Mouse (Mus musculus) CH12.LX (cell line): ENCODE data around the gene Rab40c.

Source experiments
- CTCF ChIP-seq, 2 experiments: IDR thresholded peaks in 1 of 2; conservative IDR thresholded peaks in 1 of 2; 2 replicates each; pipeline ENCODE4 v1.5.1; 2011 to 2012; ENCODE audit warnings: low read depth in 2 of 2, low read length in 2 of 2, improper control_type of control experiment in 1 of 2, inconsistent platforms in 1 of 2, mild to moderate bottlenecking in 1 of 2, moderate library complexity in 1 of 2
- EP300 ChIP-seq: IDR thresholded peaks from 2 replicates; pipeline ENCODE4 v1.6.1; 2011; ENCODE audit warnings: low read length, improper control_type of control experiment
- JUND ChIP-seq: conservative IDR thresholded peaks from 2 replicates; pipeline ENCODE4 v1.6.1; 2011; ENCODE audit warnings: low read depth, low read length, improper control_type of control experiment
- NELFE ChIP-seq: IDR thresholded peaks from 2 replicates; pipeline ENCODE4 v1.6.1; 2011; ENCODE audit warnings: low read depth, low read length, improper control_type of control experiment
- POLR2A ChIP-seq: IDR thresholded peaks from 2 replicates; pipeline ENCODE4 v1.6.1; 2011; ENCODE audit warnings: low read depth, mild to moderate bottlenecking, improper control_type of control experiment, low read length
- SMC3 ChIP-seq: IDR thresholded peaks from 2 replicates; pipeline ENCODE4 v1.6.1; 2011; ENCODE audit warnings: low read depth, low read length, improper control_type of control experiment
- UBTF ChIP-seq: IDR thresholded peaks from 2 replicates; pipeline ENCODE4 v1.6.1; 2012; ENCODE audit warnings: low read depth, mild to moderate bottlenecking, inconsistent platforms, low read length, improper control_type of control experiment, moderate library complexity
- USF1 ChIP-seq: IDR thresholded peaks from 2 replicates; pipeline ENCODE4 v1.6.1; 2014; ENCODE audit warnings: low read depth, mild to moderate bottlenecking, inconsistent platforms, low read length, improper control_type of control experiment
- ZMIZ1 ChIP-seq: IDR thresholded peaks from 2 replicates; pipeline ENCODE4 v1.6.1; 2012; ENCODE audit warnings: low read depth, mild to moderate bottlenecking, inconsistent platforms, low read length, improper control_type of control experiment

DNA sequence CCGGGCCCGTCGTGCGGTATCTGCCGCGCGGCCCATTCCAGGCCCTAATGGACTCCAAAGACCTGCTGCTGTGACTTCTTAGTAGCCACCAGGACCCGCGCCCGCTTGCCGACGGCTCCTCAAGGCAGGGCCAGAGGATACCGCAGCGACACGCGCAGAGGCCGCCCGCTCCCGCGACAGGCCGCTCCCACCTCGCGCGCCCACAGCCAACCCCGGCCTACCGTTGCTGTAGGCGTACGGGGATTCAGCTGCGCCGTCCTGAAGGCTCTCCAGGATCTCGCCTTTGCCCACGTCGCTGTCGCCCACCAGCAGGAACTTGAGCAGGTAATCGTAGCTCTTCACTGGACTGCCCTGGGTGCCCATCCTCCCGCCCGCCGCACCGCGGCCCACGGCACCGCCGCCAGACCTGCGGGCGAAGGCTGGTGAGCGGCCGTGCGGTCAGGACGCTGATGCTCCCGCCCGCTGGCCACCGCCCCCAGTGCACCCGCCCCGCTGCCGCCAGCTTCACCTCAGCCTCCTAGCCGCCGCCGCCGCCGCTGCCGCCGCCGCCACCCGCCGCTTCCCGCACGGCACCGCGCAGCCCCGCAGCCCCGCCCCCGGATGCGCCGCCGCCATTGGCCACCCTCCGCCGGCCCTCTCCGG lies at the start of gene Rab40c:
- TF ChIP-seq NELFE: no peak
- no peak for TF ChIP-seq USF1
- no peak for TF ChIP-seq SMC3
- TF ChIP-seq JUND: no peak
- TF ChIP-seq EP300: no peak
- no peak for TF ChIP-seq CTCF (conservative IDR thresholded peaks at IDR 0.05 in 1 of 2, IDR thresholded peaks at IDR 0.05 in 1 of 2; ENCODE audit: low read depth in 2 of 2, low read length in 2 of 2)
- TF ChIP-seq ZMIZ1: no peak
- no peak; the same call in 1 of the 2 replicates for TF ChIP-seq POLR2A
- no peak for TF ChIP-seq UBTF
